Comparison of ENCODE assay signal across 8 mouse cellular contexts in the genomic region with DNA sequence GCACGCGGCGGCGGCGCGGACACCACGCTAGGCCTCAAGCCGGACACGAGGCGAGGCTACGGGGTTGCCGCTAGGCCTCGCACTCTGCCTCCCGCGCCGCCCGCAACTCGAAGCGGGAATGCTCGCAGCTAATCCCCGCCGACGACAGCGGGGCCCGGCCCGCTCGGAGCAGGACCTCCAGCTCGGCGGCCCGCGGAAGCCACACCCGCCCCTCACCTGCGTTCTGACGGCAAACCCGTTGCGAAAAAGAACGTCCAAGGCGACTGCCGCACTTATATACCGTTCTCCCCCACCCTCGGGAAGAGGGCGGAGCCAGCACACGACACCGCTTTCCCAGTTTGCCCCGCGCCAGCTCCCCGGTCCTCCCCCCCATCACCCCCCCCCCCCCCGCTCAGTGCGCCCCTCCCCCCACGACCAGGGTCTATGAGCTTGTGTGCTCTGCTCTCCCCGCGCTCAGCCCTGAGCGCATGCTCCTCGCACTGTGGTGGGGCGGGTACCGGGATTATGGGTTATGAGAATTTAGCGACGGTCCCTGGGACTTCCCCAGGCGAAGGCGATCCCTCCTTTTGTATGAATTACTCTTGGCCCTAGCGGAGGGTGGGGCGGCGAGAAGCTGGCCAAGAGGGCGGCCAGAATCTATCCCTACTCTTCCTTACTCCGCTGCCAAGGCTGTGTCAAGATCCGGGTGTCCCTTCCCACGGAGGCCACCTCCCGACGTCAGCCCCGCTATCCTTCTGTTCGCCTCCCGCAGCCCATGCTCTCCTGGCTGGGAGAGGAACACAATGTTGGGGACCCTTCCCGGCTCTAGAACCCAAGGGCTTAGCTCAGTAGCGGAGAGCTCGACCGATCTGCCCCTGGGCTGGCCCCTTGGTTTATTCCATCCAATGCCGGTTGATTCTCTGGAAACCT. TPM values are rescaled to one million over a fixed set of nuclear protein-coding genes. Genes with fewer than 3 reads are reported as not detected.
A peak's percentile ranks its signal among the peaks of the same experiment; 100 is the strongest.
DNase-seq lines count a peak whose midpoint lies in the region; ATAC-seq and TF ChIP-seq lines count a peak whose summit lies in the region.

No protein-coding gene starts in this region.

- H3K27me3 ChIP-seq in megakaryocyte, embryonic 14.5 days (replicated peaks), result no peaks in the 10 kb centered on the region

- DNase-seq in gastrocnemius, adult 8-10 months (ENCODE audit: low spot score in 2 of 2), result peak; percentile 84 to 90
- peak; percentile 96 for DNase-seq in hindlimb bud, embryonic 11.5 days (ENCODE audit: extremely low spot score, low read depth, low spot score)
- DNase-seq in left cerebral cortex, adult 8-10 months (ENCODE audit: low spot score in 2 of 2), result peak; percentile 97
- DNase-seq in right cerebral cortex, postnatal 10 days (ENCODE audit: low spot score in 2 of 2), result peak; percentile 97 to 98
- peak; percentile 95 for DNase-seq in urinary bladder, postnatal 25 days (ENCODE audit: low spot score)

- H3K27ac ChIP-seq in cortical plate, adult 2 months (ENCODE audit: insufficient read depth, low read length), result peak overlapping the region; percentile 91

- peak; percentile 100 for TF ChIP-seq POLR2A in cortical plate, adult 2 months (IDR thresholded peaks at IDR 0.05; ENCODE audit: extremely low read depth, insufficient read depth, low read length)

- peaks cover 5% of the 10 kb centered on the region; the same call in 1 of the 2 replicates for H3K4me1 ChIP-seq in cortical plate, adult 2 months (ENCODE audit: control insufficient read depth, insufficient read depth, low read length)
- peaks cover 22% of the 10 kb centered on the region for H3K4me1 ChIP-seq in megakaryocyte, embryonic 14.5 days

- H3K4me3 ChIP-seq in cortical plate, adult 2 months (ENCODE audit: insufficient read depth, low read length), result peak overlapping the region; percentile 80
- peak overlapping the region; percentile 99 for H3K4me3 ChIP-seq in megakaryocyte, embryonic 14.5 days (replicated peaks)

- TF ChIP-seq CTCF in cortical plate, adult 2 months (IDR thresholded peaks at IDR 0.05; ENCODE audit: extremely low read depth, insufficient read depth, low read length), result no peak

- peak; percentile 64 for ATAC-seq in activated CD4-positive, CD25-positive, alpha-beta regulatory T cell, adult 4 months

- H3K9me3 ChIP-seq in megakaryocyte, embryonic 14.5 days, result no peaks in the 10 kb centered on the region

- H3K36me3 ChIP-seq in megakaryocyte, embryonic 14.5 days (replicated peaks; ENCODE audit: low read length), result peaks cover 34% of the 10 kb centered on the region

RNA-seq across cellular contexts. Expression of a gene that starts 7.3 kb away (rescaled TPM):
- over 10,000 TPM; 10,605 to 11,851 TPM for polyA plus RNA-seq in activated CD4-positive, CD25-positive, alpha-beta regulatory T cell, adult 4 months (2017; shearing (Covaris generic))
- polyA plus RNA-seq in cortical plate, adult 2 months (2012; rRNA removed), result 3,308 and 3,313 TPM in 2 replicates
- 100 to 1,000 TPM; 235 to 456 (median 334) TPM for total RNA-seq in gastrocnemius, adult 8-10 months (2022)
- 1,000 to 10,000 TPM; 2,343 to 2,844 (median 2,594) TPM for total RNA-seq in left cerebral cortex, adult 8-10 months (2022)
- 154 and 597 TPM in 2 replicates for polyA plus RNA-seq in megakaryocyte, embryonic 14.5 days (2012; ENCODE audit: insufficient read depth, low replicate concordance)

RNA-seq across cellular contexts. Expression of a gene that starts 33.1 kb away (rescaled TPM):
- not detected for polyA plus RNA-seq in activated CD4-positive, CD25-positive, alpha-beta regulatory T cell, adult 4 months (2017; shearing (Covaris generic))
- polyA plus RNA-seq in cortical plate, adult 2 months (2012; rRNA removed), result 1.0 and 1.1 TPM in 2 replicates
- not detected for total RNA-seq in gastrocnemius, adult 8-10 months (2022)
- under 1 TPM; 0.40 to 0.54 (median 0.47) TPM for total RNA-seq in left cerebral cortex, adult 8-10 months (2022)
- 0.54 TPM in 1 of 2 replicates, not detected in the other for polyA plus RNA-seq in megakaryocyte, embryonic 14.5 days (2012; ENCODE audit: insufficient read depth, low replicate concordance)

RNA-seq across cellular contexts. Expression of a gene that starts 33.7 kb away (rescaled TPM):
- 10 to 100 TPM; 11.6 to 14.8 TPM for polyA plus RNA-seq in activated CD4-positive, CD25-positive, alpha-beta regulatory T cell, adult 4 months (2017; shearing (Covaris generic))
- 29.6 and 30.4 TPM in 2 replicates for polyA plus RNA-seq in cortical plate, adult 2 months (2012; rRNA removed)
- 10 to 100 TPM; 16.4 to 19.4 (median 18.0) TPM for total RNA-seq in gastrocnemius, adult 8-10 months (2022)
- total RNA-seq in left cerebral cortex, adult 8-10 months (2022), result 10 to 100 TPM; 22.9 to 29.3 (median 26.9) TPM
- polyA plus RNA-seq in megakaryocyte, embryonic 14.5 days (2012; ENCODE audit: insufficient read depth, low replicate concordance), result 5.6 and 19.5 TPM in 2 replicates

RNA-seq across cellular contexts. Expression of a gene that starts 38.6 kb away (rescaled TPM):
- 1 to 10 TPM; 2.6 to 3.4 TPM for polyA plus RNA-seq in activated CD4-positive, CD25-positive, alpha-beta regulatory T cell, adult 4 months (2017; shearing (Covaris generic))
- 0.61 and 0.96 TPM in 2 replicates for polyA plus RNA-seq in cortical plate, adult 2 months (2012; rRNA removed)
- total RNA-seq in gastrocnemius, adult 8-10 months (2022), result under 1 TPM in 3 of 4 experiments, not detected in 1; 0.11 to 0.17 (median 0.16) TPM
- total RNA-seq in left cerebral cortex, adult 8-10 months (2022), result 1 to 10 TPM in 1 of 4 experiments, under 1 TPM in 3; 0.52 to 1.1 (median 0.65) TPM
- polyA plus RNA-seq in megakaryocyte, embryonic 14.5 days (2012; ENCODE audit: insufficient read depth, low replicate concordance), result 2.0 and 2.8 TPM in 2 replicates

Comparison
In these comparisons a context has a peak if more than half of its experiments do, and no peak if none do; other contexts are left out.
1. Peak in every context shown above with its lines: DNase-seq, ATAC-seq, H3K4me3 ChIP-seq and H3K27ac ChIP-seq.